Mouse (Mus musculus) intestine, postnatal 0 days (tissue): ENCODE measurements around the gene Tut7. TPM values are rescaled to one million over a fixed set of nuclear protein-coding genes. Genes with fewer than 3 reads are reported as not detected.
A peak's percentile ranks its signal among the peaks of the same experiment; 100 is the strongest.

Experiments
- ATAC-seq: fragments of 200-750 bp; cut with Nextera tagmentation; 2 replicates; pipeline ENCODE4 v1.8.0; 2017; ENCODE audit warnings: mild to moderate bottlenecking, moderate TSS enrichment, moderate library complexity
- H3K27ac ChIP-seq: fragments of 300-500 bp; sonication (generic); 2 replicates; pipeline ENCODE4 v1.5.1; 2014; ENCODE audit warnings: mild to moderate bottlenecking, low read depth, low read length, moderate library complexity
- H3K27me3 ChIP-seq: fragments of 300-500 bp; sonication (generic); replicated peaks from 2 replicates; pipeline ENCODE4 v1.6.1; 2014; ENCODE audit warnings: low read length, mixed read lengths; ENCODE audit not compliant: control insufficient read depth, insufficient read depth
- H3K36me3 ChIP-seq: fragments of 300-500 bp; sonication (generic); 2 replicates; pipeline ENCODE4 v1.6.1; 2014; ENCODE audit warnings: mild to moderate bottlenecking, moderate library complexity; ENCODE audit not compliant: control insufficient read depth, insufficient read depth
- H3K4me1 ChIP-seq: fragments of 300-500 bp; sonication (generic); replicated peaks from 2 replicates; pipeline ENCODE4 v1.6.1; 2014; ENCODE audit warnings: antibody characterized with exemption, low read length, mixed read lengths; ENCODE audit not compliant: control insufficient read depth, insufficient read depth
- H3K4me2 ChIP-seq: fragments of 300-500 bp; sonication (generic); replicated peaks from 2 replicates; pipeline ENCODE4 v1.6.1; 2014; ENCODE audit warnings: low read depth, mild to moderate bottlenecking, moderate library complexity
- H3K4me3 ChIP-seq: fragments of 300-500 bp; sonication (generic); 2 replicates; pipeline ENCODE4 v1.5.1; 2014; ENCODE audit warnings: low read depth, low read length
- H3K9ac ChIP-seq: fragments of 300-500 bp; sonication (generic); 2 replicates; pipeline ENCODE4 v1.6.1; 2014; ENCODE audit warnings: mild to moderate bottlenecking, low read depth, low read length
- H3K9me3 ChIP-seq: fragments of 300-500 bp; sonication (generic); 2 replicates; pipeline ENCODE4 v1.6.1; 2016; ENCODE audit warnings: mixed run types; ENCODE audit not compliant: control insufficient read depth
- CTCF ChIP-seq: sonication (generic); IDR thresholded peaks from 2 replicates; pipeline ENCODE4 v1.5.1; 2016; ENCODE audit warnings: low read depth, mild to moderate bottlenecking, control low read depth, antibody characterized with exemption, moderate library complexity
- WGBS: fragments of 180-500 bp; shearing (Covaris S2); extraction: QIAGEN DNeasy Blood & Tissue Kit; methylation state at CpG from one replicate; pipeline ENCODE4 v1.1.7; 2014; 5-methylcytosine and 5-hydroxymethylcytosine counted together
- polyA plus RNA-seq: library from polyadenylated mRNA; unstranded; fragments of >200 nt; fragmentation: Nextera tagmentation; extraction: Ambion mirVana; gene quantifications from 2 replicates; pipeline ENCODE4 v1.2.1, GENCODE M21; 2015

The Tut7 gene
- polyA plus RNA-seq, 1 experiment from 2014 or later, result 50.1 TPM

- TF ChIP-seq CTCF, result peak; percentile 98
- Histone ChIP-seq H3K4me3 (no peak overlapping the region), H3K4me1 (0 out of 2 replicates have a peak, but pooled peaks cover 4% of the 10 kb centered on the region), H3K27ac (no peak overlapping the region), H3K4me2 (no peak overlapping the region), H3K9ac (no peak overlapping the region), H3K9me3 (no peaks in the 10 kb centered on the region), H3K36me3 (no peaks in the 10 kb centered on the region), H3K27me3 (no peaks in the 10 kb centered on the region)
- ATAC-seq, result 0 out of 2 replicates have a peak, but pooled peaks have one; percentile 26
- 77% methylated on average over 11 of the region's 11 CpGs for WGBS
These were observed 17.7 kb upstream of the Tut7 start for GRCm38 (mm10) chr13:59840429-59841169.

GRCm38 (mm10) chr13:59839356-59839755, 16.4 kb upstream of the Tut7 start:
- no peak for ATAC-seq
- 87% methylated on average over 9 of the region's 9 CpGs for WGBS
- Histone ChIP-seq H3K4me1 (0 out of 2 replicates have a peak, but pooled peaks cover 4% of the 10 kb centered on the region), H3K27me3 (no peaks in the 10 kb centered on the region), H3K9ac (no peak overlapping the region), H3K27ac (no peak overlapping the region), H3K9me3 (no peaks in the 10 kb centered on the region), H3K4me3 (no peak overlapping the region), H3K36me3 (no peaks in the 10 kb centered on the region; the same call in 1 of the 2 replicates), H3K4me2 (no peak overlapping the region)
- no peak for TF ChIP-seq CTCF

- no peak for TF ChIP-seq CTCF
- H3K4me2 ChIP-seq, result no peak overlapping the region
These were observed 15.5 kb upstream of the Tut7 start for GRCm38 (mm10) chr13:59838464-59838863.

GRCm38 (mm10) chr13:59836811-59837210, 13.9 kb upstream of the Tut7 start:
- H3K36me3 ChIP-seq, result no peaks in the 10 kb centered on the region; the same call in 1 of the 2 replicates

More at GRCm38 (mm10) chr13:59838464-59838863, 15.5 kb upstream of the Tut7 start:
- Histone ChIP-seq H3K4me3 (no peak overlapping the region), H3K4me1 (0 out of 2 replicates have a peak, but pooled peaks cover 4% of the 10 kb centered on the region), H3K27ac (no peak overlapping the region), H3K27me3 (no peaks in the 10 kb centered on the region), H3K36me3 (no peaks in the 10 kb centered on the region; the same call in 1 of the 2 replicates), H3K9ac (no peak overlapping the region), H3K9me3 (no peaks in the 10 kb centered on the region)
- 74% methylated on average over 3 of the region's 3 CpGs for WGBS
- no peak for ATAC-seq

GRCm38 (mm10) chr13:59836101-59836798, 13.3 kb upstream of the Tut7 start:
- H3K4me1 ChIP-seq, result 0 out of 2 replicates have a peak, but pooled peaks cover 4% of the 10 kb centered on the region
- H3K9ac ChIP-seq, result no peak overlapping the region
- WGBS, result 18% methylated on average over 14 of the region's 14 CpGs
- H3K27ac ChIP-seq, result peak overlapping the region; percentile 86
- no peaks in the 10 kb centered on the region; the same call in 1 of the 2 replicates for H3K36me3 ChIP-seq
- TF ChIP-seq CTCF, result no peak
- no peaks in the 10 kb centered on the region for H3K27me3 ChIP-seq
- H3K9me3 ChIP-seq, result no peaks in the 10 kb centered on the region
- ATAC-seq, result peak; percentile 86
- no peak overlapping the region; the same call in 1 of the 2 replicates for H3K4me3 ChIP-seq
- peak overlapping the region; percentile 9; the same call in 1 of the 2 replicates for H3K4me2 ChIP-seq

More at GRCm38 (mm10) chr13:59836811-59837210, 13.9 kb upstream of the Tut7 start:
- H3K4me1 ChIP-seq, result 0 out of 2 replicates have a peak, but pooled peaks cover 4% of the 10 kb centered on the region
- no peak for TF ChIP-seq CTCF
- 75% methylated on average over 3 of the region's 3 CpGs for WGBS
- peak overlapping the region; percentile 31; the same call in 1 of the 2 replicates for H3K27ac ChIP-seq
- no peaks in the 10 kb centered on the region for H3K27me3 ChIP-seq
- H3K9ac ChIP-seq, result no peak overlapping the region
- H3K4me2 ChIP-seq, result no peak overlapping the region
- no peak for ATAC-seq
- no peak overlapping the region for H3K4me3 ChIP-seq
- H3K9me3 ChIP-seq, result no peaks in the 10 kb centered on the region
